Mouse (Mus musculus) intestine, postnatal 0 days (tissue): Measurements from ENCODE around the gene Ngly1. TPM values are rescaled to one million over a fixed set of nuclear protein-coding genes. Genes with fewer than 3 reads are reported as not detected.
"Not testable (repeated sequence)": the region's sequence is repeated elsewhere in the genome, so short reads cannot be mapped to it uniquely, and the experiment has no call there.

Experiments
- ATAC-seq: fragments of 200-750 bp; cut with Nextera tagmentation; 2 replicates; pipeline ENCODE4 v1.8.0; 2017; ENCODE audit warnings: mild to moderate bottlenecking, moderate TSS enrichment, moderate library complexity
- H3K27ac ChIP-seq: fragments of 300-500 bp; sonication (generic); 2 replicates; pipeline ENCODE4 v1.5.1; 2014; ENCODE audit warnings: mild to moderate bottlenecking, low read depth, low read length, moderate library complexity
- H3K27me3 ChIP-seq: fragments of 300-500 bp; sonication (generic); replicated peaks from 2 replicates; pipeline ENCODE4 v1.6.1; 2014; ENCODE audit warnings: low read length, mixed read lengths; ENCODE audit not compliant: control insufficient read depth, insufficient read depth
- H3K36me3 ChIP-seq: fragments of 300-500 bp; sonication (generic); 2 replicates; pipeline ENCODE4 v1.6.1; 2014; ENCODE audit warnings: mild to moderate bottlenecking, moderate library complexity; ENCODE audit not compliant: control insufficient read depth, insufficient read depth
- H3K4me1 ChIP-seq: fragments of 300-500 bp; sonication (generic); replicated peaks from 2 replicates; pipeline ENCODE4 v1.6.1; 2014; ENCODE audit warnings: antibody characterized with exemption, low read length, mixed read lengths; ENCODE audit not compliant: control insufficient read depth, insufficient read depth
- H3K4me2 ChIP-seq: fragments of 300-500 bp; sonication (generic); replicated peaks from 2 replicates; pipeline ENCODE4 v1.6.1; 2014; ENCODE audit warnings: low read depth, mild to moderate bottlenecking, moderate library complexity
- H3K4me3 ChIP-seq: fragments of 300-500 bp; sonication (generic); 2 replicates; pipeline ENCODE4 v1.5.1; 2014; ENCODE audit warnings: low read depth, low read length
- H3K9ac ChIP-seq: fragments of 300-500 bp; sonication (generic); 2 replicates; pipeline ENCODE4 v1.6.1; 2014; ENCODE audit warnings: mild to moderate bottlenecking, low read depth, low read length
- H3K9me3 ChIP-seq: fragments of 300-500 bp; sonication (generic); 2 replicates; pipeline ENCODE4 v1.6.1; 2016; ENCODE audit warnings: mixed run types; ENCODE audit not compliant: control insufficient read depth
- CTCF ChIP-seq: sonication (generic); IDR thresholded peaks from 2 replicates; pipeline ENCODE4 v1.5.1; 2016; ENCODE audit warnings: low read depth, mild to moderate bottlenecking, control low read depth, antibody characterized with exemption, moderate library complexity
- WGBS: fragments of 180-500 bp; shearing (Covaris S2); extraction: QIAGEN DNeasy Blood & Tissue Kit; methylation state at CpG from one replicate; pipeline ENCODE4 v1.1.7; 2014; 5-methylcytosine and 5-hydroxymethylcytosine counted together
- polyA plus RNA-seq: library from polyadenylated mRNA; unstranded; fragments of >200 nt; fragmentation: Nextera tagmentation; extraction: Ambion mirVana; gene quantifications from 2 replicates; pipeline ENCODE4 v1.2.1, GENCODE M21; 2015

Gene Ngly1
- polyA plus RNA-seq, 1 experiment from 2014 or later, result 46.0 TPM

GRCm38 (mm10) chr14:16301735-16302134 is 52.7 kb downstream of the Ngly1 start:
- Histone ChIP-seq H3K27me3 (no peaks in the 10 kb centered on the region), H3K4me1 (no peaks in the 10 kb centered on the region), H3K9ac (no peak overlapping the region), H3K36me3 (peaks cover 18% of the 10 kb centered on the region; the same call in 1 of the 2 replicates), H3K4me2 (no peak overlapping the region), H3K4me3 (no peak overlapping the region), H3K27ac (no peak overlapping the region), H3K9me3 (no peaks in the 10 kb centered on the region)
- 97% methylated on average over 5 of the region's 5 CpGs for WGBS
- ATAC-seq, result no peak
- no peak for TF ChIP-seq CTCF

GRCm38 (mm10) chr14:16302688-16303087 is 53.6 kb downstream of the Ngly1 start:
- WGBS, result 67% methylated on average over 1 of the region's 1 CpGs
- Histone ChIP-seq H3K4me3 (no peak overlapping the region), H3K36me3 (peaks cover 22% of the 10 kb centered on the region; the same call in 1 of the 2 replicates), H3K4me2 (no peak overlapping the region), H3K9me3 (no peaks in the 10 kb centered on the region), H3K4me1 (no peaks in the 10 kb centered on the region), H3K9ac (no peak overlapping the region), H3K27me3 (no peaks in the 10 kb centered on the region), H3K27ac (no peak overlapping the region)
- ATAC-seq, result no peak
- TF ChIP-seq CTCF, result no peak

- no peak for TF ChIP-seq CTCF
- ATAC-seq, result no peak
- Histone ChIP-seq H3K4me2 (no peak overlapping the region), H3K27me3 (no peaks in the 10 kb centered on the region), H3K27ac (no peak overlapping the region), H3K4me3 (no peak overlapping the region), H3K36me3 (peaks cover 13% of the 10 kb centered on the region), H3K4me1 (peaks cover 5% of the 10 kb centered on the region; the same call in 1 of the 2 replicates), H3K9me3 (no peaks in the 10 kb centered on the region), H3K9ac (no peak overlapping the region)
- 43% methylated on average over 6 of the region's 6 CpGs for WGBS
Measured at GRCm38 (mm10) chr14:16310791-16311190, 61.7 kb downstream of the Ngly1 start.

- ATAC-seq, result no peak
- Histone ChIP-seq H3K27me3 (no peaks in the 10 kb centered on the region), H3K9ac (no peak overlapping the region), H3K27ac (no peak overlapping the region), H3K4me1 (peaks cover 5% of the 10 kb centered on the region; the same call in 1 of the 2 replicates), H3K4me3 (no peak overlapping the region), H3K36me3 (peaks cover 7% of the 10 kb centered on the region; the same call in 1 of the 2 replicates), H3K9me3 (no peaks in the 10 kb centered on the region), H3K4me2 (no peak overlapping the region)
- TF ChIP-seq CTCF, result no peak
- 40% methylated on average over 1 of the region's 1 CpGs for WGBS
Measured at GRCm38 (mm10) chr14:16312599-16312998, 63.5 kb downstream of the Ngly1 start.

- 25% methylated on average over 2 of the region's 2 CpGs for WGBS
Measured at GRCm38 (mm10) chr14:16313073-16313472, 64.0 kb downstream of the Ngly1 start.

GRCm38 (mm10) chr14:16313936-16314521 is 64.9 kb downstream of the Ngly1 start:
- H3K36me3 ChIP-seq, result no peaks in the 10 kb centered on the region
- ATAC-seq, result no peak
- TF ChIP-seq CTCF, result no peak
- H3K4me3 ChIP-seq, result no peak overlapping the region
- H3K4me2 ChIP-seq, result no peak overlapping the region
- H3K9ac ChIP-seq, result no peak overlapping the region
- no peaks in the 10 kb centered on the region for H3K27me3 ChIP-seq
- H3K27ac ChIP-seq, result 0 out of 2 replicates have a peak overlapping the region, but pooled peaks have one; percentile 30
- H3K4me1 ChIP-seq, result peaks cover 5% of the 10 kb centered on the region; the same call in 1 of the 2 replicates
- 39% methylated on average over 7 of the region's 7 CpGs for WGBS
- H3K9me3 ChIP-seq, result no peaks in the 10 kb centered on the region

More at GRCm38 (mm10) chr14:16313073-16313472, 64.0 kb downstream of the Ngly1 start:
- peak; percentile 94 for ATAC-seq
- H3K4me1 ChIP-seq, H3K4me2 ChIP-seq, H3K27me3 ChIP-seq, H3K4me3 ChIP-seq, H3K9ac ChIP-seq, H3K9me3 ChIP-seq, H3K36me3 ChIP-seq: not testable (repeated sequence)
- H3K27ac ChIP-seq, result peak overlapping the region; percentile 60; the same call in 1 of the 2 replicates
